Mouse (Mus musculus): ENCODE results near the gene Tnfrsf18. TPM values are rescaled to one million over a fixed set of nuclear protein-coding genes. Genes with fewer than 3 reads are reported as not detected.

The Tnfrsf18 gene
- total and polyA plus RNA-seq, 2 experiments, result 0.81 TPM; not detected in 1

- no peaks in the 10 kb centered on the region for H3K36me3 ChIP-seq (ENCODE audit: control insufficient read depth, insufficient read depth, low read length)
- WGBS, result 40% methylated on average over 6 of the region's 6 CpGs
- H3K4me3 ChIP-seq (ENCODE audit: insufficient read depth, low read depth, low read length), result no peak overlapping the region; the same call in 1 of the 2 replicates
- peaks cover 18% of the 10 kb centered on the region for H3K4me1 ChIP-seq (ENCODE audit: control insufficient read depth, insufficient read depth, low read length)
- peaks cover 4% of the 10 kb centered on the region; the same call in 1 of the 2 replicates for H3K79me2 ChIP-seq (ENCODE audit: control insufficient read depth, insufficient read depth, low read length)
- no peak overlapping the region; the same call in 1 of the 2 replicates for H3K27ac ChIP-seq (replicated peaks; ENCODE audit: insufficient read depth, low read depth, low read length)
- no peaks in the 10 kb centered on the region for H3K27me3 ChIP-seq (ENCODE audit: control insufficient read depth, insufficient read depth, low read length)
- peak; percentile 61 for DNase-seq (ENCODE audit: extremely low read depth, low read depth, low spot score)
- TF ChIP-seq CTCF (IDR thresholded peaks at IDR 0.05; ENCODE audit: low read depth, low read length) (peak; percentile 76), POLR2A (IDR thresholded peaks at IDR 0.05; ENCODE audit: extremely low read depth, insufficient read depth, low read length) (no peak)
- no peak overlapping the region for H3K9ac ChIP-seq (ENCODE audit: low read depth, low read length)
Observed at GRCm38 (mm10) chr4:156033476-156034119, 7.6 kb downstream of the Tnfrsf18 start.

GRCm38 (mm10) chr4:156034301-156034700 is 8.3 kb downstream of the Tnfrsf18 start:
- H3K27me3 ChIP-seq (ENCODE audit: control insufficient read depth, insufficient read depth, low read length), result no peaks in the 10 kb centered on the region
- H3K36me3 ChIP-seq (ENCODE audit: control insufficient read depth, insufficient read depth, low read length), result no peaks in the 10 kb centered on the region
- no peak overlapping the region for H3K27ac ChIP-seq (replicated peaks; ENCODE audit: insufficient read depth, low read depth, low read length)
- H3K9ac ChIP-seq (ENCODE audit: low read depth, low read length), result no peak overlapping the region
- TF ChIP-seq CTCF (IDR thresholded peaks at IDR 0.05; ENCODE audit: low read depth, low read length) (no peak), POLR2A (IDR thresholded peaks at IDR 0.05; ENCODE audit: extremely low read depth, insufficient read depth, low read length) (no peak)
- WGBS, result 93% methylated on average over 4 of the region's 4 CpGs
- H3K4me1 ChIP-seq (ENCODE audit: control insufficient read depth, insufficient read depth, low read length), result peaks cover 18% of the 10 kb centered on the region
- peaks cover 4% of the 10 kb centered on the region; the same call in 1 of the 2 replicates for H3K79me2 ChIP-seq (ENCODE audit: control insufficient read depth, insufficient read depth, low read length)
- H3K4me3 ChIP-seq (ENCODE audit: insufficient read depth, low read depth, low read length), result no peak overlapping the region
- no peak for DNase-seq (ENCODE audit: extremely low read depth, low read depth, low spot score)

GRCm38 (mm10) chr4:156034901-156035300 is 8.9 kb downstream of the Tnfrsf18 start:
- Histone ChIP-seq H3K27ac (replicated peaks; ENCODE audit: insufficient read depth, low read depth, low read length) (no peak overlapping the region), H3K4me1 (ENCODE audit: control insufficient read depth, insufficient read depth, low read length) (peaks cover 18% of the 10 kb centered on the region), H3K9ac (ENCODE audit: low read depth, low read length) (no peak overlapping the region), H3K4me3 (ENCODE audit: insufficient read depth, low read depth, low read length) (peak overlapping the region; percentile 8; the same call in 1 of the 2 replicates), H3K36me3 (ENCODE audit: control insufficient read depth, insufficient read depth, low read length) (no peaks in the 10 kb centered on the region), H3K79me2 (ENCODE audit: control insufficient read depth, insufficient read depth, low read length) (peaks cover 4% of the 10 kb centered on the region; the same call in 1 of the 2 replicates), H3K27me3 (ENCODE audit: control insufficient read depth, insufficient read depth, low read length) (no peaks in the 10 kb centered on the region)
- no peak for TF ChIP-seq POLR2A (IDR thresholded peaks at IDR 0.05; ENCODE audit: extremely low read depth, insufficient read depth, low read length)
- TF ChIP-seq CTCF (IDR thresholded peaks at IDR 0.05; ENCODE audit: low read depth, low read length), result no peak
- 56% methylated on average over 25 of the region's 25 CpGs for WGBS
- DNase-seq (ENCODE audit: extremely low read depth, low read depth, low spot score), result no peak

GRCm38 (mm10) chr4:156044754-156045153 is 18.8 kb downstream of the Tnfrsf18 start:
- Histone ChIP-seq H3K9ac (ENCODE audit: low read depth, low read length) (no peak overlapping the region), H3K4me3 (ENCODE audit: insufficient read depth, low read depth, low read length) (no peak overlapping the region), H3K36me3 (ENCODE audit: control insufficient read depth, insufficient read depth, low read length) (no peaks in the 10 kb centered on the region), H3K4me1 (ENCODE audit: control insufficient read depth, insufficient read depth, low read length) (no peaks in the 10 kb centered on the region), H3K79me2 (ENCODE audit: control insufficient read depth, insufficient read depth, low read length) (no peaks in the 10 kb centered on the region), H3K27ac (replicated peaks; ENCODE audit: insufficient read depth, low read depth, low read length) (no peak overlapping the region), H3K27me3 (ENCODE audit: control insufficient read depth, insufficient read depth, low read length) (no peaks in the 10 kb centered on the region)
- WGBS, result 76% methylated on average over 5 of the region's 5 CpGs
- no peak for DNase-seq (ENCODE audit: extremely low read depth, low read depth, low spot score)
- no peak for TF ChIP-seq CTCF (IDR thresholded peaks at IDR 0.05; ENCODE audit: low read depth, low read length)
- TF ChIP-seq POLR2A (IDR thresholded peaks at IDR 0.05; ENCODE audit: extremely low read depth, insufficient read depth, low read length), result no peak

GRCm38 (mm10) chr4:156049779-156050178 is 23.8 kb downstream of the Tnfrsf18 start:
- H3K36me3 ChIP-seq (ENCODE audit: control insufficient read depth, insufficient read depth, low read length), result no peaks in the 10 kb centered on the region
- no peak overlapping the region for H3K27ac ChIP-seq (replicated peaks; ENCODE audit: insufficient read depth, low read depth, low read length)
- H3K79me2 ChIP-seq (ENCODE audit: control insufficient read depth, insufficient read depth, low read length), result no peaks in the 10 kb centered on the region
- H3K4me1 ChIP-seq (ENCODE audit: control insufficient read depth, insufficient read depth, low read length), result no peaks in the 10 kb centered on the region
- no peak for TF ChIP-seq CTCF (IDR thresholded peaks at IDR 0.05; ENCODE audit: low read depth, low read length)
- TF ChIP-seq POLR2A (IDR thresholded peaks at IDR 0.05; ENCODE audit: extremely low read depth, insufficient read depth, low read length), result no peak
- whole genome bisulfite sequencing, result 62% methylated on average over 3 of the region's 3 CpGs
- H3K4me3 ChIP-seq (ENCODE audit: insufficient read depth, low read depth, low read length), result no peak overlapping the region
- DNase-seq (ENCODE audit: extremely low read depth, low read depth, low spot score), result no peak
- H3K9ac ChIP-seq (ENCODE audit: low read depth, low read length), result no peak overlapping the region
- H3K27me3 ChIP-seq (ENCODE audit: control insufficient read depth, insufficient read depth, low read length), result no peaks in the 10 kb centered on the region

- Histone ChIP-seq H3K27me3 (ENCODE audit: control insufficient read depth, insufficient read depth, low read length) (no peaks in the 10 kb centered on the region), H3K27ac (replicated peaks; ENCODE audit: insufficient read depth, low read depth, low read length) (no peak overlapping the region), H3K4me3 (ENCODE audit: insufficient read depth, low read depth, low read length) (no peak overlapping the region), H3K79me2 (ENCODE audit: control insufficient read depth, insufficient read depth, low read length) (no peaks in the 10 kb centered on the region), H3K36me3 (ENCODE audit: control insufficient read depth, insufficient read depth, low read length) (no peaks in the 10 kb centered on the region), H3K9ac (ENCODE audit: low read depth, low read length) (no peak overlapping the region), H3K4me1 (ENCODE audit: control insufficient read depth, insufficient read depth, low read length) (no peaks in the 10 kb centered on the region)
- 70% methylated on average over 6 of the region's 6 CpGs for WGBS
- no peak for DNase-seq (ENCODE audit: extremely low read depth, low read depth, low spot score)
- no peak for TF ChIP-seq CTCF (IDR thresholded peaks at IDR 0.05; ENCODE audit: low read depth, low read length)
Observed at GRCm38 (mm10) chr4:156050391-156050980, 24.5 kb downstream of the Tnfrsf18 start.

Measured in liver, adult 2 months (tissue).